Mouse (Mus musculus) small intestine, adult 2 months (tissue): ENCODE results near the gene Maml3.

Source experiments
- CTCF ChIP-seq: fragments of 200-500 bp; IDR thresholded peaks from 2 replicates; pipeline ENCODE4 v1.5.1; 2012; ENCODE audit warnings: low read depth, mild to moderate bottlenecking, control low read depth, inconsistent platforms, low read length, moderate library complexity, mixed read lengths; ENCODE audit not compliant: insufficient replicate concordance, insufficient read length; ENCODE audit errors: extremely low read depth
- POLR2A ChIP-seq: fragments of 200-500 bp; IDR thresholded peaks from 2 replicates; pipeline ENCODE4 v1.6.1; 2012; ENCODE audit warnings: low read depth, mild to moderate bottlenecking, control low read depth, inconsistent platforms, low read length, moderate library complexity

- TF ChIP-seq CTCF (no peak), POLR2A (no peak)
These were observed 38.1 kb upstream of the Maml3 start for GRCm38 (mm10) chr3:52143017-52143416.
